14 mouse cellular contexts compared by ENCODE assay signal in the genomic region with DNA sequence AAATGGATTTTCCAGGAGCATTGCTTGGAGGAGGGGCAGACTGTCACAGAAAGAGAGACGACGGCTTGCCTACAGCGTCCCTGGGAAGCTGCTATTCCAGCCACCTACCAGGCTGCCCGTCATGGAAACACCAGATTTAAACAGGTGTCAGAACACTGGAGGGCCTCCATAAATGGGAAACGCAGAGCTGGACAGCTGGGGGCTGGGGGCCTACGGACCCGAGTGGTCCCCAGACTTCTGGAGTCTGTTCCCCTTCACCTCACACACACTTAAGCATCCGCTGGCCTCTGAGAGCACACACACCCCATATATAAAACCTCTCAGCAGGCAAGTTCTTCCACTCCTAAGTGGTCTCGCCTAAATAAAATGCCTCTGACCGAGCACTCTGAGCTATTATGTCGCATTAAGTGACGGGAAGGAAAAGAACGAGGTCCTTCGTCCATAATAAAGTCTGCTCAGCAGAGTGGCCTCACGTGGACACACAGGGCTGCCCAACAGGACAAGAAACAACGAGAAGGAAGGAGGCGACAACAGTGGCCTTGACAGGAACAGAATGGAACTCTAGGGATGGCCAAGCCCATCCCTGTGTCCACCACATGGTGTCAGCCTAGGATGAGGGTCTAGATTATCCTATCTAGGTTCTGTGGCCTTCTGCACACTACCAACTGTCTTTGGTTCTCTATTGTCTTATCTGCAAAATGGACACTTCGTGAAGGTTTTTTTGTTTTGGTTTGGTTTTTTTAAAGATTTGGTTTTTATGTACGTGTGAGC. TPM values are rescaled to one million over a fixed set of nuclear protein-coding genes. Genes with fewer than 3 reads are reported as not detected.
A peak's percentile ranks its signal among the peaks of the same experiment; 100 is the strongest.
DNase-seq lines count a peak whose midpoint lies in the region; ATAC-seq and TF ChIP-seq lines count a peak whose summit lies in the region.
"Had no signal": no experiment of that assay in that cellular context is flagged by ENCODE, and none has a peak within 500 bp of the region (broad histone marks: within the 10 kb centered on the region; RNA-seq: fewer than 3 reads in every experiment).

No protein-coding gene starts in this region.

- DNase-seq in forebrain, postnatal 0 days: no peak
- no peak for DNase-seq in liver, postnatal 0 days
- DNase-seq in liver: no peak
- peak; percentile 31 for DNase-seq in embryonic facial prominence, embryonic 14.5 days (ENCODE audit: low spot score)
- no peak for DNase-seq in hindbrain, postnatal 0 days (ENCODE audit: low spot score)
- no peak for DNase-seq in left cerebral cortex, postnatal 25 days (ENCODE audit: low spot score in 2 of 2)
- DNase-seq in thymus, postnatal 0 days (ENCODE audit: low spot score): no peak
- DNase-seq: cerebellum, adult 8-10 months; heart, adult 11 months; layer of hippocampus, adult 9-11 months; thymus, postnatal 4 days had no signal

- no peaks in the 10 kb centered on the region for H3K27me3 ChIP-seq in forebrain, embryonic 13.5 days
- no peaks in the 10 kb centered on the region for H3K27me3 ChIP-seq in forebrain, postnatal 0 days (ENCODE audit: insufficient read depth, low read length)
- H3K27me3 ChIP-seq in liver, postnatal 0 days (ENCODE audit: insufficient read depth, low read length): no peaks in the 10 kb centered on the region
- no peaks in the 10 kb centered on the region for H3K27me3 ChIP-seq in embryonic facial prominence, embryonic 14.5 days (replicated peaks; ENCODE audit: control insufficient read depth, insufficient read depth, low read length)
- no peaks in the 10 kb centered on the region for H3K27me3 ChIP-seq in hindbrain, postnatal 0 days (ENCODE audit: insufficient read depth, low read length)

- no peak for TF ChIP-seq EP300 in liver, postnatal 0 days (IDR thresholded peaks at IDR 0.05; ENCODE audit: low read depth)

- no peak overlapping the region for H3K9ac ChIP-seq in forebrain, embryonic 13.5 days
- no peak overlapping the region for H3K9ac ChIP-seq in forebrain, postnatal 0 days
- H3K9ac ChIP-seq in liver, postnatal 0 days (replicated peaks): no peak overlapping the region
- H3K9ac ChIP-seq in embryonic facial prominence, embryonic 14.5 days (ENCODE audit: low read depth, low read length): no peak overlapping the region
- no peak overlapping the region for H3K9ac ChIP-seq in hindbrain, postnatal 0 days (replicated peaks; ENCODE audit: low read length)

- H3K4me1 ChIP-seq in forebrain, embryonic 13.5 days: peaks cover 39% of the 10 kb centered on the region
- no peaks in the 10 kb centered on the region for H3K4me1 ChIP-seq in forebrain, postnatal 0 days (ENCODE audit: insufficient read depth)
- H3K4me1 ChIP-seq in liver, postnatal 0 days (ENCODE audit: insufficient read depth): 0 out of 2 replicates have a peak, but pooled peaks cover 3% of the 10 kb centered on the region
- peaks cover 13% of the 10 kb centered on the region for H3K4me1 ChIP-seq in embryonic facial prominence, embryonic 14.5 days (ENCODE audit: control insufficient read depth, insufficient read depth, low read length)
- no peaks in the 10 kb centered on the region for H3K4me1 ChIP-seq in hindbrain, postnatal 0 days (ENCODE audit: insufficient read depth, low read length)

- H3K36me3 ChIP-seq in forebrain, embryonic 13.5 days (ENCODE audit: poor library complexity, severe bottlenecking): no peaks in the 10 kb centered on the region
- H3K36me3 ChIP-seq in forebrain, postnatal 0 days (ENCODE audit: insufficient read depth): no peaks in the 10 kb centered on the region
- H3K36me3 ChIP-seq in liver, postnatal 0 days (replicated peaks; ENCODE audit: insufficient read depth, low read length): no peaks in the 10 kb centered on the region
- no peaks in the 10 kb centered on the region for H3K36me3 ChIP-seq in embryonic facial prominence, embryonic 14.5 days (ENCODE audit: control insufficient read depth, insufficient read depth, low read length)
- H3K36me3 ChIP-seq in hindbrain, postnatal 0 days (ENCODE audit: insufficient read depth, low read length): no peaks in the 10 kb centered on the region

- WGBS in forebrain, embryonic 13.5 days: 26% methylated on average over 19 of the region's 19 CpGs
- 33% methylated on average over 19 of the region's 19 CpGs for WGBS in forebrain, postnatal 0 days
- 79% methylated on average over 19 of the region's 19 CpGs for whole genome bisulfite sequencing in liver, postnatal 0 days (ENCODE audit: insufficient replicate concordance)
- 54% methylated on average over 19 of the region's 19 CpGs for WGBS in embryonic facial prominence, embryonic 14.5 days
- WGBS in hindbrain, postnatal 0 days: 40% methylated on average over 19 of the region's 19 CpGs

- no peak; the same call in 1 of the 2 replicates for ATAC-seq in forebrain, embryonic 13.5 days
- ATAC-seq in forebrain, postnatal 0 days: no peak
- ATAC-seq in liver, postnatal 0 days: no peak
- ATAC-seq in embryonic facial prominence, embryonic 14.5 days (ENCODE audit: low read depth): peak; percentile 42; the same call in 1 of the 2 replicates
- ATAC-seq in hindbrain, postnatal 0 days: no peak
- ATAC-seq: activated CD4-positive, CD25-positive, alpha-beta regulatory T cell, adult 4 months had no signal

- H3K9me3 ChIP-seq in forebrain, embryonic 13.5 days (replicated peaks): no peaks in the 10 kb centered on the region
- H3K9me3 ChIP-seq in forebrain, postnatal 0 days (ENCODE audit: low read length): no peaks in the 10 kb centered on the region
- H3K9me3 ChIP-seq in liver, postnatal 0 days (ENCODE audit: low read length): no peaks in the 10 kb centered on the region
- H3K9me3 ChIP-seq in embryonic facial prominence, embryonic 14.5 days (ENCODE audit: control insufficient read depth, low read length): no peaks in the 10 kb centered on the region
- no peaks in the 10 kb centered on the region for H3K9me3 ChIP-seq in hindbrain, postnatal 0 days (ENCODE audit: low read length)

- intact Hi-C loops in left cerebral cortex, postnatal 25 days (cut with DNase I): no loop called here

- no peak overlapping the region for H3K4me3 ChIP-seq in forebrain, embryonic 13.5 days
- H3K4me3 ChIP-seq in forebrain, postnatal 0 days (ENCODE audit: low read depth, low read length): no peak overlapping the region
- H3K4me3 ChIP-seq in liver, postnatal 0 days (ENCODE audit: low read depth, low read length): no peak overlapping the region
- H3K4me3 ChIP-seq in embryonic facial prominence, embryonic 14.5 days (ENCODE audit: low read depth, low read length): no peak overlapping the region
- H3K4me3 ChIP-seq in hindbrain, postnatal 0 days (ENCODE audit: low read length): no peak overlapping the region
- H3K4me3 ChIP-seq: myocyte had no signal

- H3K27ac ChIP-seq in forebrain, embryonic 13.5 days: 0 out of 2 replicates have a peak overlapping the region, but pooled peaks have one; percentile 1
- no peak overlapping the region for H3K27ac ChIP-seq in forebrain, postnatal 0 days (ENCODE audit: low read depth, low read length)
- no peak overlapping the region for H3K27ac ChIP-seq in liver, postnatal 0 days (ENCODE audit: low read depth)
- no peak overlapping the region for H3K27ac ChIP-seq in embryonic facial prominence, embryonic 14.5 days (replicated peaks; ENCODE audit: low read depth, low read length)
- no peak overlapping the region for H3K27ac ChIP-seq in hindbrain, postnatal 0 days

- TF ChIP-seq CTCF in forebrain, postnatal 0 days (IDR thresholded peaks at IDR 0.05; ENCODE audit: low read depth): no peak
- 0 out of 2 replicates have a peak, but pooled peaks have one; percentile 5 for TF ChIP-seq CTCF in liver, postnatal 0 days (IDR thresholded peaks at IDR 0.05; ENCODE audit: low read depth)
- peak; percentile 12; the same call in 1 of the 2 replicates for TF ChIP-seq CTCF in hindbrain, postnatal 0 days (IDR thresholded peaks at IDR 0.05; ENCODE audit: low read depth)

- H3K4me2 ChIP-seq in forebrain, embryonic 13.5 days: no peak overlapping the region
- no peak overlapping the region for H3K4me2 ChIP-seq in forebrain, postnatal 0 days (ENCODE audit: low read depth)
- H3K4me2 ChIP-seq in liver, postnatal 0 days (ENCODE audit: low read depth, low read length): no peak overlapping the region
- H3K4me2 ChIP-seq in embryonic facial prominence, embryonic 14.5 days (ENCODE audit: low read depth, low read length): no peak overlapping the region
- no peak overlapping the region for H3K4me2 ChIP-seq in hindbrain, postnatal 0 days (ENCODE audit: low read depth, low read length)

RNA-seq across cellular contexts. Expression of gene Tiam1, which starts 14.6 kb away (rescaled TPM):
- 25.6 and 29.4 TPM in 2 replicates for polyA plus RNA-seq in forebrain, embryonic 13.5 days (2015; fragmentation: Nextera tagmentation; extraction: Ambion mirVana)
- 30.5 and 42.4 TPM in 2 replicates for total RNA-seq in forebrain, postnatal 0 days (2014; rRNA removed)
- 9.8 and 20.5 TPM in 2 replicates for polyA plus RNA-seq in forebrain, postnatal 0 days (2015; fragmentation: Nextera tagmentation; extraction: Ambion mirVana)
- 3.2 TPM in 2 replicates for polyA plus RNA-seq in liver, postnatal 0 days (2015; fragmentation: Nextera tagmentation; extraction: Ambion mirVana)
- polyA plus RNA-seq in embryonic facial prominence, embryonic 14.5 days (2014; fragmentation: Nextera tagmentation; extraction: Ambion mirVana): 31.0 and 34.6 TPM in 2 replicates
- total RNA-seq in hindbrain, postnatal 0 days (2014; rRNA removed): 18.2 and 26.2 TPM in 2 replicates
- 14.3 and 15.1 TPM in 2 replicates for polyA plus RNA-seq in hindbrain, postnatal 0 days (2015; fragmentation: Nextera tagmentation; extraction: Ambion mirVana)
- total RNA-seq in left cerebral cortex, postnatal 25 days (2021): 100 to 1,000 TPM; 108 to 118 TPM
- polyA plus RNA-seq in thymus, postnatal 0 days (2015; fragmentation: Nextera tagmentation; extraction: Ambion mirVana): 25.6 and 32.7 TPM in 2 replicates
